Mouse (Mus musculus) adrenal gland, postnatal 10 days (tissue): Measurements from ENCODE around the gene Muc1. TPM values are rescaled to one million over a fixed set of nuclear protein-coding genes. Genes with fewer than 3 reads are reported as not detected.
A peak's percentile ranks its signal among the peaks of the same experiment; 100 is the strongest.
"Not testable (repeated sequence)": the region's sequence is repeated elsewhere in the genome, so short reads cannot be mapped to it uniquely, and the experiment has no call there.

ENCODE experiments used
- DNase-seq: peaks from one replicate; pipeline ENCODE4 v3.0.0; 2021; ENCODE audit warnings: mixed read lengths
- total RNA-seq, 2 experiments: library from RNA; stranded (reverse); gene quantifications; 2 replicates each; pipeline ENCODE4 v1.2.3; 2021

Muc1 gene
- total RNA-seq, 2 experiments from 2014 or later = 0.51 to 0.55 TPM

DNA sequence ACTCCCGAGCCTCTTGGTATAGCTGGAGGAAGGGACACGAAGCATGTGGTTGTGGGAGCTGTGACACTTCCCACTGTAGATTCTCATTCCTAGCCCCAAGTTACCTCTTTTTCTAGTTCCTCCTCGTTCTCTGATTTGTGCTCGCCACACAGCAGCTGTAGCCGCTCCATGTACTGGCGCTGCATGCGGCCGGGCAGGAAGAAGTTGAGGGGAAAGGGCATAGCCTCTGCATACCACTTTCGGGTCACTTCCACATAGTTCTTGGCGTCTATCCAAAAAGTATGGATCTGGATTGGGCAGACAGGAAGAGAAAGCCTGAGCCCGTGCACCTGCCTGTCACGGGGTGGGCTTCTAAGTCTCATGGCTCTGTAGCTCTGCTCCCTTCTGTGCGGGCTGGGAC is 18.7 kb upstream of the Muc1 start:
- no peak for DNase-seq

- DNase-seq = peak; percentile 47
Observed at GRCm38 (mm10) chr3:89210731-89211130, 18.1 kb upstream of the Muc1 start.

GRCm38 (mm10) chr3:89213803-89214530 is 14.9 kb upstream of the Muc1 start:
- DNase-seq = peak; percentile 95

DNA sequence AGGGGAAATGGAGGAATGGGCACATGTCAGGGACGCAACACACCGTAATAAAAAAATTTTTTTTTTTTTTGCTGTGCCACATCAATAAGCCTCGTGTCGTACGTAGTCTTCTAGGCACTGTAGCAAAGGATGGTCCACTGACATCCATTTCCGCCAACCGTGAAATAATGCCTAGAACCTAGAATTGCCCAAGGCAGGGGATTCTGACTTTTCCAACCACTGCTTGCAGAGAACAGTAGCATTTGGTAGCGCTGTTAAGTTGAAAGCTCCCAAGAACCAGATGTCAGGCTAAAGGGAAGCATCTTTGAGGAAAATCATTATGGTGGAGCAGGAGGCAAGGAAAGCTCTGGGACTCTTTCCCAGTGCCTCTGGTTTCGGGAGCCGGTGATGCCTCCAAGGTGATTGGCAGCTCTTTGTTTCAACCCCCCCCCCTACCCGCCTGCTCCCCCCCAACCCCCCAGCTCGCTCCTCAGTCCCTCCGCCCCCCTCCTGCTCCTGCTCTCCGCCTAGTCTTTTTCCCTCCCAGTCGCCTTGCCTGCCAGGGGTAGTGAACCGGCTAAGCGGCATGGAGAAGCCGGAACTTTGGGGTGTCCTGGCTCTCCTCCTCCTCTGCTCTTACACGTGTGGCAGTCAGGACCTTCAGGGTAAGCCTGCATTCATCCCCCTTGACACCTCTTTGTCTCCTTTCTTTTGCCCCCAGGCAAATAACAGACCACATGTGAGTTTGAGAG is 14.0 kb upstream of the Muc1 start, which contains the start of gene Thbs3:
Gene Thbs3 (plus strand): TSS at position 500 of the 731 bp plus-strand sequence.
- DNase-seq = no peak

DNA sequence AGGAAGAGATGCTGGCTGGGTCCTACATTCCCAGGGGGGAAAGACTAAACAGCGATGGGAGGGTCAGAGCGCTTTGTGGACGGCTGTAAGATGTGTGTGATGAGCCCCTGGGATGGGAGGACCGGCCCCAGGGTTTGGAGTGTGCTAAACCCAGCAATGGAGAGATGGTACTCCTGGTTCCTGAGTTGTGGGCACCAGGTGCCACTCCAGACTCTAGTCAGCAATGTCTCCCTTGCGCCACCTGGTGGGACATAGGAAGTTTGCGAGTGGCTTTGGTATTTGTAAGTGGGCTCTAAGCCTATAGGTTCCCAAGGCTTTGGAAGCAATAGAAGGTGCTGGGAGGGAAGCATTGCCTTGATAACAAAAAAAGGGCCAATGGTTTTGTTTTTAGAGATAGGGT is 13.0 kb upstream of the Muc1 start:
- peak; percentile 87 for DNase-seq

- DNase-seq = not testable (repeated sequence)
Observed at GRCm38 (mm10) chr3:89216407-89216806, 12.4 kb upstream of the Muc1 start.

DNA sequence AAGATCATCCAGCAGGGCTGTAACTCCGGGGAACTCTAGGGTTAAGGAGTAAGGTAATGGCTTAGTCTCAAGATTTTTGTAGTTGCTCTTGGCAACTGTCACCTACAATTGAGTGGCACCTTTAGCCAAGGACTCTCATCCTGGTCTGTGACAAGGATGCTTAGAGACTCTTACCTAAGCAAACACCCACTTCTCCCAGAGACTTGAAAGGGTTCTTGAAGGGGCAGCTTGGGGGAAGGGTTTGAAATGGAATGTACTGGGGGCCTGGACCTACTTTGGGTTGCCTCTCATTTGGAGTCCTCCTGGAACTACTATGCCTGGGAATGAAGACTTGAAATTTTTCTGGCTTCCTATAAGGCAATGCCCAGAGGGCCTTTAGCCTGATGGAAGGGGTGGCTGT is 10.6 kb upstream of the Muc1 start:
- DNase-seq = no peak

GRCm38 (mm10) chr3:89219546-89219945 is 9.3 kb upstream of the Muc1 start:
- no peak for DNase-seq

DNA sequence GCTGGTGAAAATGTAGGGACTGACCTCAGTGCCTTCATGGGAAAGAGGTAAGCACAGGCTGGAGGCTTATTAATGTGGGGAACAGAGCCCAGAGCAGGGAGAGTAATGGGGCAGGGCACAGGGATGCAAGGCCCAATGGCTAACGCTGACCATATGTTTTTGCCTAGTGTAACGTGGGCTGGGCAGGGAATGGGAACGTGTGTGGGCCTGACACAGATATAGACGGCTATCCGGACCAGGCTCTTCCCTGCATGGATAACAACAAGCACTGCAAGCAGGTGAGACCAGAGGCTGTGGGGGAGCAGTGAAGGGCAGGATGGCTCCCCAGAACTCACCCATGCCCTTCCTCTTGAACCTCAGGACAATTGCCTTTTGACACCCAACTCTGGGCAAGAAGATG is 7.7 kb upstream of the Muc1 start:
- no peak for DNase-seq

- DNase-seq = no peak
Observed at GRCm38 (mm10) chr3:89224796-89225195, 4.1 kb upstream of the Muc1 start.

DNA sequence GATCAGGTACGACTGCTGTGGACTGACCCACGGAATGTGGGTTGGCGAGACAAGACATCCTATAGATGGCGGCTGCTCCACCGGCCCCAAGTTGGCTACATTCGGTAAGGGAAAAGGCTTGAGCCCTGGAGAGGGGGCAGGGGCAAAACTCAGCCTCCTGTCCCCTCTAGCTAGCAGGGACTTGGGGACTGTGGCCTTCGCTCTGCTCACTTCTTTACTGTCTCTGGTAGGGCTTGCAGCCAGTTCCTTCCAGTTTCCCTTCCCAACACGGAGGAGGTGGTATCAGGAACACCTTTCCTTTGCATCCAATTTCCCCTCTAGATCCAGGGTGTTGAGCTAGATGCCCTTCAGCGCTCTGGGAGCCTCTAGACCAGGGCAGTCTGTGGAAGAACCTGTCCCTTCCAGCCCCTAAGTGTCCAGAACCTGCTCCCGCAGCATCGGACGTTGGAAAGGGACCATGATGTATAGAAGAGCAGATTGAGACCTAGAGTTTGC is 3.5 kb upstream of the Muc1 start:
- DNase-seq = no peak

DNA sequence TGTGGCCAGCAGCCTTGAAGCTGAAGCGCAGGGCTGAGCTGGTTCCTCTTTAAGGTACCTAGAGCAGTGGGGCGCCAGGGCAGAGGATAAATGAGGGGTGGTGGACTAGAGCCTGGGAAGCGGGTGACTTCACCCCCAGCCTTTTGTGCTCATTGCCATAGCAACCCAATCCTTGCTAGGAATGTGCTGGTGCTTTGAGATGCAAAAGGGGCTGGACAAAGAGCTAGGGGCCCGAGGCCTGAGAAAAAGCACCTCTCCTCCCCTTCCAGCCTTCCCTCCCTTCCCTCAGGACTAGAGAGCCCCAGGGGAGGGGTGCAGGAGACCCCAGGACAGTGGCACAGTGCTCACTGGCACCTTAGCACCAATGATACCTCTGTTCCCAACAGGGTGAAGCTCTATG is 2.9 kb upstream of the Muc1 start:
- no peak for DNase-seq

- DNase-seq = no peak
Observed at GRCm38 (mm10) chr3:89226361-89226760, 2.5 kb upstream of the Muc1 start.

DNA sequence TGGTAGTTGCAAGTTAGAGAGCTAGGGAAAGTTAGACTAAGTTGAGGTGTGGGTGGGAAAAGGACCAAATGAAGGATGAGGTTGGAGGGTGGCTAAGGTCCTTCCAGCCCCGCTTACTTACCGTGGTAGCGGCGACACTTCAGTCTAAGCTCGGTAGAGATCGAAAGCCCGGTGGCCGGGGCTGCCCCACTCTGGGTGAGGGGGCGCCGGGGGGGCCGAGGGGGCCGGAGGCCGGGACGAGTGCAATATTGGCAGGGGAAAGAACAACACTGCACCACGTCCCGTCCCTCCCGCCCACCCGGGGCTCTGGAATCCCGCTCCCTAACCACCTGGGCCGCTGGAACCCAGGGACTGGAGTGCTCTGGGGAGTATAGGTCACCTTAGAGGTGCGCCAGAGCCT is 2.0 kb upstream of the Muc1 start, which contains the start of gene Mtx1:
Gene Mtx1 (minus strand): TSS at position 189 of the 400 bp plus-strand sequence.
- DNase-seq = no peak

- DNase-seq = peak; percentile 91
Observed at GRCm38 (mm10) chr3:89227307-89228179, 1.3 kb upstream of the Muc1 start.

GRCm38 (mm10) chr3:89228180-89228549 is 692 bp upstream of the Muc1 start:
- peak; percentile 93 for DNase-seq

DNA sequence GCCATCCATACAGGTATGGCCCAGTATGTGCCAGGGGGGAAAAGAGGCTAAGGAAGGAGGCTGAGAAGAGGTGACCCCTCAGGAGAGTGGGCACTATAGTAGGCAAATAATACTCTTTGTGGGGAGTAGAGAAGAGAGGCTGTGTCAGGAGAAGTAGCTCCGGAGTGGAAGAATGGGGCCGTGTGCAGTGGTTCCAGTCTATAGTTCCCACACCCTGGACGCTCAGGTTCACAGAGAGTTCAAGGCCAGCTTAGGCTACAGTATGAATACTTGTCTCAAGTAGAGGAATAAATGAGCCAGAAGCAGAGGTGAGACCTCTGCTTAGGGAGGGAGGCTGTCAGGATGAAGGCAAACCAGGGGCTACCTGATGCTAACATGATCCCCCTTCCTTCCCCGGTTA is 419 bp downstream of the Muc1 start:
- DNase-seq = no peak

DNA sequence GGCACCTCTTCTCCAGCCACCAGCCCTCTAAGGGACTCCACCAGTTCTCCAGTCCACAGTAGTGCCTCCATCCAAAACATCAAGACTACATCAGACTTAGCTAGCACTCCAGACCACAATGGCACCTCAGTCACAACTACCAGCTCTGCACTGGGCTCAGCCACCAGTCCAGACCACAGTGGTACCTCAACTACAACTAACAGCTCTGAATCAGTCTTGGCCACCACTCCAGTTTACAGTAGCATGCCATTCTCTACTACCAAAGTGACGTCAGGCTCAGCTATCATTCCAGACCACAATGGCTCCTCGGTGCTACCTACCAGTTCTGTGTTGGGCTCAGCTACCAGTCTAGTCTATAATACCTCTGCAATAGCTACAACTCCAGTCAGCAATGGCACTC is 1.7 kb downstream of the Muc1 start:
- no peak for DNase-seq

GRCm38 (mm10) chr3:89231345-89231744 is 2.5 kb downstream of the Muc1 start:
- no peak for DNase-seq

DNA sequence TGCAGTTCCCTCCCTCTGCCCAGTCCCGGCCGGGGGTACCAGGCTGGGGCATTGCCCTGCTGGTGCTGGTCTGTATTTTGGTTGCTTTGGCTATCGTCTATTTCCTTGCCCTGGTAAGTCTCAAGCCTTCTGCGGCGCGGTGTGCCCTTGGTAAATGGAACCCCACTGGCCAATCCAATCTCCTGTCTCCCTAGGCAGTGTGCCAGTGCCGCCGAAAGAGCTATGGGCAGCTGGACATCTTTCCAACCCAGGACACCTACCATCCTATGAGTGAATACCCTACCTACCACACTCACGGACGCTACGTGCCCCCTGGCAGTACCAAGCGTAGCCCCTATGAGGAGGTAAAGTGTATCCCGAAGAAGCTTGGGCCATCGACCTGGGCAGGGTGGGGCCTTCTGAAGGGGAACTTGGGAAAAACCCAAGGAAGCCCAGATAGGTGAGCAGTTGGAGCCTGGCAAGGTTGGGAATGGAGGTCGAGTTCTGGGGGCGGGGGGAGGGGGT is 3.0 kb downstream of the Muc1 start:
- DNase-seq = no peak

DNA sequence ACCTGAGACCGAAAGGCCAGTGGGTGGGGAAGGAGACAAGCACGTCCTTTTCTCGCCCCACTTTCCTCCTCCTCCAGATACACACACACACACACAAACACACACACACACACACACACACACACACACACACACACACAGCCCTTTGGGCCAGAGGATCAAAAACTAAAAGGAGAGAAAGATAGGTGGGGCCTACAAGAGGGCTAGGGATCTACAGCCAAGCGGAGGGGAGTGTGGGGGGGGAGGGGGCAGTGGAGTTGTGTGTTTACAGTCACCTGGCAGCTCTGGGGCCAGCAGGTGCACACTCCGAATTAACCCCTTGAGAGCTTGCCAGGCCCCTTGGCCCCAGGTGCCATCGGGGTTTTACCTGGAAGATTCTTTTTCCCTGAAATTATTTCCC is 3.8 kb downstream of the Muc1 start:
- no peak for DNase-seq

DNA sequence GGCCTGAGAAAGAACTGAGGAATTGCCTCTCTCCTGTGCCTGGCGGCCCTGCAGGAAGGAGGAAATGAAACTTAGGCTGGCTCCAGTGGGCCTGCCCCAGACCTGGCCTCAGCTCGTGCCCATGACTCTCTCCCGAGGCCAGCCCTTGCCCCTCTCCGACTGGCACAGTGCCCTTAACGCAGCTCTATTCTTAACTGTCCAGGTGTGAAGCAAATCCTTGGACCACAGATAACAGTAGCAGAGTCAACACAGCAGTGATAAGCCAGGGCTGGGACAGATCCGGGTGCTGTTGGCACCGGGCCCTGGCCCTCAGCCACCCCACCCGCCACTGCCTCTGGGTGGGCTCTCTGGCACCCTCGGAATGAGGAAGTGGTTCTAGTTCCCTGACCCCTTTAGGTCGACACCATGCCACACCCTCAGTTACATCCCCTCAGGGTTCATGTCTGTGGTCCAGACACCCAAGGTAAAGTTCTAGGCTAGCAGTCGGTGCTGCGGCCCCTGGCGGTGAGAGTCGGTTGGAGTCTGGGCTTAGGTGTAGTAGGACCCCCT is 4.8 kb downstream of the Muc1 start:
- no peak for DNase-seq
